22 mouse cellular contexts compared by ENCODE assay signal in the genomic region with DNA sequence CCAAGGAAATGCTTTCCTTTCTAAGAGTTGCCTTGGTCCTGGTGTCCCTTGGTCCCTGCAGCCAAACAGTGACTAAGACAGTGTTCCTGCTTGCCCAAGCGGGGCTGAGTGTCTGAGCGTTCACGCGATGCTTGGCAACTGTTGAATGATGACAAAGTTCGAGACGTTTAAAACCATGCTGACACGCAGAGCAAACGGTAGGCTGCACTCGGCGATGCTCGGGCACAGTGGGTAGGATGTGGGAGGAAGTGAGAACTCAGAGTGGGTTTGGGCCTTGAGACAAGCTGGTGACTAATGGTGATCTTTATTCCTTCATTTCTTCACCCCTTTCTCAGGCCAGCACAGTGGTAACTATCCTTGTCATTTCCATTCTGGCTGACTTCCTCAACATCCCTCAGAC.
DNase-seq lines count a peak whose midpoint lies in the region; TF ChIP-seq lines count a peak whose summit lies in the region.
"Had no signal": no experiment of that assay in that cellular context is flagged by ENCODE, and none has a peak within 500 bp of the region (broad histone marks: within the 10 kb centered on the region; RNA-seq: fewer than 3 reads in every experiment).

No protein-coding gene starts in this region.

- H3K4me3 ChIP-seq in spleen, adult 2 months (ENCODE audit: extremely low read depth, insufficient read depth, insufficient read length) = no peak overlapping the region
- no peak overlapping the region for H3K4me3 ChIP-seq in macrophage (ENCODE audit: inconsistent target)
- H3K4me3 ChIP-seq: forebrain, embryonic 13.5 days; heart, embryonic 15.5 days; hindbrain, embryonic 10.5 days; left cerebral cortex, adult 2 months; limb, embryonic 10.5 days; midbrain, embryonic 10.5 days; myocyte had no signal

- no peaks in the 10 kb centered on the region for H3K27me3 ChIP-seq in spleen, adult 2 months (ENCODE audit: control insufficient read depth, insufficient read depth, low read length)
- H3K27me3 ChIP-seq in splenic B cell, adult 2 months (ENCODE audit: control insufficient read depth, insufficient read depth, low read length, poor library complexity, severe bottlenecking) = no peaks in the 10 kb centered on the region
- H3K27me3 ChIP-seq: forebrain, embryonic 13.5 days had no signal

- no peaks in the 10 kb centered on the region for H3K36me3 ChIP-seq in spleen, adult 2 months (ENCODE audit: control insufficient read depth, insufficient read depth, low read length)
- no peaks in the 10 kb centered on the region for H3K36me3 ChIP-seq in macrophage (ENCODE audit: inconsistent target)
- H3K36me3 ChIP-seq in splenic B cell, adult 2 months (ENCODE audit: control insufficient read depth, insufficient read depth, low read length, poor library complexity, severe bottlenecking) = no peaks in the 10 kb centered on the region
- H3K36me3 ChIP-seq: heart, embryonic 15.5 days; hindbrain, embryonic 10.5 days; limb, embryonic 10.5 days; midbrain, embryonic 10.5 days had no signal

- no peak for TF ChIP-seq CTCF in spleen, adult 2 months (IDR thresholded peaks at IDR 0.05; ENCODE audit: extremely low read depth, insufficient read depth, insufficient read length, insufficient replicate concordance)

- 19% methylated on average over 11 of the region's 11 CpGs for WGBS in spleen, adult 2 months
- WGBS in macrophage (ENCODE audit: missing documents) = 25% methylated on average over 11 of the region's 11 CpGs

- TF ChIP-seq POLR2A in spleen, adult 2 months (IDR thresholded peaks at IDR 0.05; ENCODE audit: low read depth, low read length) = no peak

- no peak overlapping the region for H3K27ac ChIP-seq in spleen, adult 2 months (ENCODE audit: insufficient read depth, low read length)
- peak overlapping the region; percentile 34; the same call in 1 of the 2 replicates for H3K27ac ChIP-seq in macrophage
- H3K27ac ChIP-seq: forebrain, embryonic 13.5 days; heart, embryonic 15.5 days; hindbrain, embryonic 10.5 days; left cerebral cortex, adult 2 months; limb, embryonic 10.5 days; liver, embryonic 14.5 days; midbrain, embryonic 10.5 days had no signal

- DNase-seq in kidney, adult 9 months = peak; percentile 10
- DNase-seq in kidney, postnatal 25 days = no peak
- peak; percentile 21 to 22 for DNase-seq in spleen, adult 2 months (ENCODE audit: low read depth in 1 of 2, low spot score in 2 of 2)
- no peak for DNase-seq in spleen, postnatal 14 days (ENCODE audit: low spot score in 2 of 2)
- peak; percentile 64 for DNase-seq in splenic B cell, adult 2 months (ENCODE audit: low read depth, low spot score)
- DNase-seq in lung, postnatal 14 days = no peak
- DNase-seq in gastrocnemius, postnatal 4 days (ENCODE audit: low spot score in 2 of 2) = no peak
- DNase-seq: adrenal gland, adult 2 months; cerebellum, adult 2 months; gastrocnemius, postnatal 14 days; kidney, adult 11 months; kidney, postnatal 10 days; thymus, adult 2 months had no signal

- H3K4me1 ChIP-seq in spleen, adult 2 months (ENCODE audit: control insufficient read depth, insufficient read depth, insufficient read length) = peaks cover 10% of the 10 kb centered on the region; the same call in 1 of the 2 replicates
- H3K4me1 ChIP-seq: forebrain, embryonic 13.5 days; heart, embryonic 15.5 days; hindbrain, embryonic 10.5 days; midbrain, embryonic 10.5 days had no signal

- H3K79me2 ChIP-seq in macrophage (ENCODE audit: inconsistent target) = no peaks in the 10 kb centered on the region

Comparison
In these comparisons a context has a peak if more than half of its experiments do, and no peak if none do; other contexts are left out.
1. DNase-seq: peak in kidney, adult 9 months (single experiment), spleen, adult 2 months (2 of 2) and splenic B cell, adult 2 months (single experiment); none in kidney, postnatal 25 days (0 of 2), spleen, postnatal 14 days (0 of 2), lung, postnatal 14 days (single experiment) and gastrocnemius, postnatal 4 days (0 of 2).